Mouse (Mus musculus): Measurements from ENCODE around the gene Slc1a2.

- TF ChIP-seq MAZ (IDR thresholded peaks at IDR 0.05; ENCODE audit: low read depth, low read length) (no peak), MEF2A (IDR thresholded peaks at IDR 0.05; ENCODE audit: extremely low read depth, insufficient replicate concordance, low read depth, low read length, poor library complexity, severe bottlenecking) (no peak)
These were observed 39.3 kb downstream of the Slc1a2 start for GRCm38 (mm10) chr2:102697732-102698131.

All from MEL (cell line).